Mouse (Mus musculus) cerebellum, adult 2 months (tissue): ENCODE data around the gene Wsb1.

Experiments used
- CTCF ChIP-seq: fragments of 200-500 bp; IDR thresholded peaks from 2 replicates; pipeline ENCODE4 v1.5.1; 2011; ENCODE audit warnings: low read depth, mild to moderate bottlenecking, control low read depth, low read length, moderate library complexity, borderline replicate concordance; ENCODE audit not compliant: insufficient read depth
- POLR2A ChIP-seq: fragments of 200-500 bp; IDR thresholded peaks from 2 replicates; pipeline ENCODE4 v1.6.1; 2011; ENCODE audit warnings: low read length, control low read depth, borderline replicate concordance; ENCODE audit not compliant: insufficient read depth

DNA sequence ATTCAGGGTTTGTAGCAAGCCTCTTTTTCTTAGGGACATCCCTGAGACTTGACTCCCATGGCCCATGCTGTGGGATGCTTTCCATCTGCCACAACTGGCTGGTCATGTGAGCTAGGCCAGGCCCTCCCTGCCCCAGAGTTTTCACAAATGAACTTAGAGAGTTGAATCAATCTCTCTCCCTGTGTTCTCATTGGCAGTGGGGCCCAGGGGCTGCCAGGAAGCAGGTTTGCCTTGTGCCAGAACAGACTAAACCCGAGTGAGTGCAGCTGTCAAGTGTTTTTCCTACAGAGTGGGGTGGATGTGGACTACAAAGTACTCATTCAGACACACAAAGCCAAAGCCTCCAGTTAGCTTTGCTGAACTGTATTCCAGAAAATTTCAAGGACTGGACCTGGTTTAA, 12.7 kb upstream of the Wsb1 start:
- TF ChIP-seq CTCF, result no peak
- no peak for TF ChIP-seq POLR2A
